Mouse (Mus musculus) forebrain, embryonic 11.5 days (tissue): ENCODE results near the gene Pcdh9. TPM values are rescaled to one million over a fixed set of nuclear protein-coding genes. Genes with fewer than 3 reads are reported as not detected.

Source experiments
- ATAC-seq: fragments of 200-750 bp; cut with Nextera tagmentation; replicated peaks from 2 replicates; pipeline ENCODE4 v1.8.0; 2017; ENCODE audit warnings: moderate TSS enrichment; ENCODE audit not compliant: low FRiP score
- DNase-seq: peaks from one replicate; pipeline ENCODE4 v3.0.0-alpha.2; 2017; ENCODE audit warnings: low spot score
- H3K27ac ChIP-seq: fragments of 300-500 bp; sonication (generic); 2 replicates; pipeline ENCODE4 v1.5.1; 2014; ENCODE audit warnings: low read depth, low read length
- H3K27me3 ChIP-seq: fragments of 300-500 bp; sonication (generic); 2 replicates; pipeline ENCODE4 v1.6.1; 2014; ENCODE audit warnings: mild to moderate bottlenecking, low read length, mixed read lengths; ENCODE audit not compliant: control insufficient read depth, insufficient read depth
- H3K36me3 ChIP-seq: fragments of 300-500 bp; sonication (generic); 2 replicates; pipeline ENCODE4 v1.6.1; 2014; ENCODE audit warnings: mild to moderate bottlenecking, low read length, moderate library complexity, mixed read lengths; ENCODE audit not compliant: control insufficient read depth, insufficient read depth
- H3K4me1 ChIP-seq: fragments of 300-500 bp; sonication (generic); replicated peaks from 2 replicates; pipeline ENCODE4 v1.6.1; 2014; ENCODE audit warnings: low read length, mixed read lengths; ENCODE audit not compliant: control insufficient read depth, insufficient read depth
- H3K4me2 ChIP-seq: fragments of 300-500 bp; sonication (generic); 2 replicates; pipeline ENCODE4 v1.6.1; 2014; ENCODE audit warnings: low read depth, mild to moderate bottlenecking, low read length, moderate library complexity, mixed read lengths; ENCODE audit not compliant: severe bottlenecking
- H3K4me3 ChIP-seq: fragments of 300-500 bp; sonication (generic); 2 replicates; pipeline ENCODE4 v1.5.1; 2014; ENCODE audit warnings: low read depth, low read length
- H3K9ac ChIP-seq: fragments of 300-500 bp; sonication (generic); 2 replicates; pipeline ENCODE4 v1.6.1; 2014; ENCODE audit warnings: low read length
- H3K9me3 ChIP-seq: fragments of 300-500 bp; sonication (generic); 2 replicates; pipeline ENCODE4 v1.6.1; 2016; ENCODE audit warnings: low read length, mixed read lengths; ENCODE audit not compliant: control insufficient read depth
- WGBS: fragments of 180-500 bp; shearing (Covaris S2); extraction: QIAGEN DNeasy Blood & Tissue Kit; methylation state at CpG from one replicate; pipeline ENCODE4 v1.1.7; 2014; 5-methylcytosine and 5-hydroxymethylcytosine counted together
- polyA plus RNA-seq: library from polyadenylated mRNA; unstranded; fragments of >200 nt; fragmentation: Nextera tagmentation; extraction: Ambion mirVana; gene quantifications from 2 replicates; pipeline ENCODE4 v1.2.1, GENCODE M21; 2014

Pcdh9 gene
- polyA plus RNA-seq, 1 experiment from 2014 or later: 54.5 TPM

GRCm38 (mm10) chr14:93734077-93734673 is 156.3 kb downstream of the Pcdh9 start:
- ATAC-seq: no peak
- DNase-seq: no peak
- H3K36me3 ChIP-seq: no peaks in the 10 kb centered on the region
- no peak overlapping the region for H3K27ac ChIP-seq
- no peak overlapping the region for H3K9ac ChIP-seq
- H3K4me2 ChIP-seq: no peak overlapping the region
- no peaks in the 10 kb centered on the region for H3K9me3 ChIP-seq
- no peaks in the 10 kb centered on the region for H3K4me1 ChIP-seq
- H3K27me3 ChIP-seq: no peaks in the 10 kb centered on the region
- no peak overlapping the region for H3K4me3 ChIP-seq
- 85% methylated on average over 10 of the region's 10 CpGs for WGBS

GRCm38 (mm10) chr14:93725798-93726197 is 164.7 kb downstream of the Pcdh9 start:
- no peak overlapping the region for H3K9ac ChIP-seq
- H3K4me2 ChIP-seq: no peak overlapping the region
- H3K27ac ChIP-seq: no peak overlapping the region
- H3K36me3 ChIP-seq: no peaks in the 10 kb centered on the region
- H3K9me3 ChIP-seq: no peaks in the 10 kb centered on the region
- H3K4me3 ChIP-seq: no peak overlapping the region
- 82% methylated on average over 1 of the region's 1 CpGs for WGBS
- DNase-seq (no peak), ATAC-seq (no peak)
- H3K4me1 ChIP-seq: no peaks in the 10 kb centered on the region
- no peaks in the 10 kb centered on the region for H3K27me3 ChIP-seq

- H3K27me3 ChIP-seq: no peaks in the 10 kb centered on the region
- 74% methylated on average over 1 of the region's 1 CpGs for WGBS
- H3K9ac ChIP-seq: no peak overlapping the region
- no peaks in the 10 kb centered on the region for H3K36me3 ChIP-seq
- no peaks in the 10 kb centered on the region for H3K9me3 ChIP-seq
- H3K4me2 ChIP-seq: no peak overlapping the region
- ATAC-seq (no peak), DNase-seq (no peak)
- no peak overlapping the region for H3K27ac ChIP-seq
- no peaks in the 10 kb centered on the region for H3K4me1 ChIP-seq
- H3K4me3 ChIP-seq: no peak overlapping the region
These were observed 171.3 kb downstream of the Pcdh9 start for GRCm38 (mm10) chr14:93719208-93719607.

GRCm38 (mm10) chr14:93713250-93713935 is 177.1 kb downstream of the Pcdh9 start:
- Histone ChIP-seq H3K4me2 (no peak overlapping the region), H3K36me3 (no peaks in the 10 kb centered on the region), H3K4me3 (no peak overlapping the region), H3K9ac (no peak overlapping the region), H3K4me1 (no peaks in the 10 kb centered on the region), H3K27me3 (no peaks in the 10 kb centered on the region), H3K9me3 (no peaks in the 10 kb centered on the region), H3K27ac (no peak overlapping the region)
- WGBS: 76% methylated on average over 12 of the region's 12 CpGs
- ATAC-seq (no peak), DNase-seq (no peak)

- 80% methylated on average over 3 of the region's 3 CpGs for WGBS
- H3K4me1 ChIP-seq: no peaks in the 10 kb centered on the region
- ATAC-seq (no peak), DNase-seq (no peak)
- H3K27ac ChIP-seq: no peak overlapping the region
- no peak overlapping the region for H3K4me2 ChIP-seq
- no peaks in the 10 kb centered on the region for H3K36me3 ChIP-seq
- no peak overlapping the region for H3K4me3 ChIP-seq
- H3K9me3 ChIP-seq: no peaks in the 10 kb centered on the region
- no peak overlapping the region for H3K9ac ChIP-seq
- no peaks in the 10 kb centered on the region for H3K27me3 ChIP-seq
These were observed 181.8 kb downstream of the Pcdh9 start for GRCm38 (mm10) chr14:93708651-93709050.

- Histone ChIP-seq H3K27me3 (no peaks in the 10 kb centered on the region), H3K9me3 (no peaks in the 10 kb centered on the region), H3K9ac (no peak overlapping the region), H3K4me2 (peak overlapping the region; percentile 9; the same call in 1 of the 2 replicates), H3K27ac (no peak overlapping the region), H3K36me3 (no peaks in the 10 kb centered on the region), H3K4me3 (no peak overlapping the region), H3K4me1 (no peaks in the 10 kb centered on the region; the same call in 1 of the 2 replicates)
- ATAC-seq: 0 out of 2 replicates have a peak, but pooled peaks have one; percentile 27
- DNase-seq: no peak
- 40% methylated on average over 12 of the region's 12 CpGs for WGBS
These were observed 188.9 kb downstream of the Pcdh9 start for GRCm38 (mm10) chr14:93701385-93702101.

- Histone ChIP-seq H3K27ac (no peak overlapping the region), H3K9me3 (no peaks in the 10 kb centered on the region), H3K36me3 (no peaks in the 10 kb centered on the region), H3K27me3 (no peaks in the 10 kb centered on the region), H3K4me3 (no peak overlapping the region), H3K4me2 (no peak overlapping the region), H3K4me1 (no peaks in the 10 kb centered on the region; the same call in 1 of the 2 replicates), H3K9ac (no peak overlapping the region)
- DNase-seq: no peak
- ATAC-seq: no peak
- WGBS: 85% methylated on average over 1 of the region's 1 CpGs
These were observed 189.6 kb downstream of the Pcdh9 start for GRCm38 (mm10) chr14:93700916-93701315.

GRCm38 (mm10) chr14:93684641-93685040 is 205.8 kb downstream of the Pcdh9 start:
- Histone ChIP-seq H3K4me1 (no peaks in the 10 kb centered on the region), H3K36me3 (no peaks in the 10 kb centered on the region), H3K9ac (no peak overlapping the region), H3K9me3 (peaks cover 1% of the 10 kb centered on the region; the same call in 1 of the 2 replicates), H3K4me2 (no peak overlapping the region), H3K27ac (no peak overlapping the region), H3K27me3 (no peaks in the 10 kb centered on the region), H3K4me3 (no peak overlapping the region)
- WGBS: 58% methylated on average over 1 of the region's 1 CpGs
- DNase-seq (no peak), ATAC-seq (no peak)
